Mouse (Mus musculus) intestine, embryonic 14.5 days (tissue): ENCODE results near the gene Mlf2. TPM values are rescaled to one million over a fixed set of nuclear protein-coding genes. Genes with fewer than 3 reads are reported as not detected.

Experiments used
- ATAC-seq: fragments of 200-750 bp; cut with Nextera tagmentation; replicated peaks from 2 replicates; pipeline ENCODE4 v1.8.0; 2017; ENCODE audit warnings: low read depth, moderate number of reproducible peaks, moderate TSS enrichment, moderate library complexity; ENCODE audit not compliant: low FRiP score, low TSS enrichment
- DNase-seq: peaks from one replicate; pipeline ENCODE4 v3.0.0-alpha.2; 2018; ENCODE audit warnings: low spot score
- H3K27ac ChIP-seq: fragments of 300-500 bp; sonication (generic); 2 replicates; pipeline ENCODE4 v1.5.1; 2014; ENCODE audit warnings: low read depth, mild to moderate bottlenecking, control low read depth
- H3K27me3 ChIP-seq: fragments of 300-500 bp; sonication (generic); replicated peaks from 2 replicates; pipeline ENCODE4 v1.6.1; 2014; ENCODE audit warnings: low read length, control low read depth; ENCODE audit not compliant: control insufficient read depth, insufficient read depth
- H3K36me3 ChIP-seq: fragments of 300-500 bp; sonication (generic); 2 replicates; pipeline ENCODE4 v1.6.1; 2014; ENCODE audit warnings: low read length, control low read depth; ENCODE audit not compliant: control insufficient read depth, insufficient read depth
- H3K4me1 ChIP-seq: fragments of 300-500 bp; sonication (generic); replicated peaks from 2 replicates; pipeline ENCODE4 v1.6.1; 2014; ENCODE audit warnings: low read length, control low read depth, mixed read lengths; ENCODE audit not compliant: control insufficient read depth, insufficient read depth
- H3K4me2 ChIP-seq: fragments of 300-500 bp; sonication (generic); 2 replicates; pipeline ENCODE4 v1.6.1; 2014; ENCODE audit warnings: low read length
- H3K4me3 ChIP-seq: fragments of 300-500 bp; sonication (generic); 2 replicates; pipeline ENCODE4 v1.5.1; 2014; ENCODE audit warnings: low read depth, low read length, control low read depth, mixed read lengths
- H3K9ac ChIP-seq: fragments of 300-500 bp; sonication (generic); 2 replicates; pipeline ENCODE4 v1.6.1; 2014; ENCODE audit warnings: mild to moderate bottlenecking, low read length
- H3K9me3 ChIP-seq: fragments of 300-500 bp; sonication (generic); 2 replicates; pipeline ENCODE4 v1.6.1; 2016; ENCODE audit warnings: low read length, control low read depth; ENCODE audit not compliant: control insufficient read depth
- WGBS: fragments of 180-500 bp; shearing (Covaris S2); extraction: QIAGEN DNeasy Blood & Tissue Kit; methylation state at CpG from one replicate; pipeline ENCODE4 v1.1.7; 2014; 5-methylcytosine and 5-hydroxymethylcytosine counted together
- polyA plus RNA-seq: library from polyadenylated mRNA; unstranded; fragments of >200 nt; fragmentation: Nextera tagmentation; extraction: Ambion mirVana; gene quantifications from 2 replicates; pipeline ENCODE4 v1.2.1, GENCODE M21; 2014

The Mlf2 gene
- polyA plus RNA-seq, 1 experiment from 2014 or later, result 357 TPM

GRCm38 (mm10) chr6:124916695-124917517 lies 14.3 kb upstream of the Mlf2 start:
- H3K36me3 ChIP-seq, result peaks cover 27% of the 10 kb centered on the region
- H3K9ac ChIP-seq, result peak overlapping the region; percentile 99
- H3K27me3 ChIP-seq, result no peaks in the 10 kb centered on the region
- peak overlapping the region; percentile 82 for H3K4me2 ChIP-seq
- WGBS, result under 1% methylated on average over 57 of the region's 67 CpGs
- ATAC-seq (peak; percentile 69), DNase-seq (peak; percentile 92)
- H3K9me3 ChIP-seq, result no peaks in the 10 kb centered on the region
- peak overlapping the region; percentile 99 for H3K27ac ChIP-seq
- peaks cover 55% of the 10 kb centered on the region for H3K4me1 ChIP-seq
- peak overlapping the region; percentile 76 for H3K4me3 ChIP-seq

GRCm38 (mm10) chr6:124917518-124918330 lies 13.5 kb upstream of the Mlf2 start:
- peak; percentile 47 for ATAC-seq

GRCm38 (mm10) chr6:124918331-124918690 lies 12.9 kb upstream of the Mlf2 start:
- Histone ChIP-seq H3K27ac (peak overlapping the region; percentile 99), H3K9ac (peak overlapping the region; percentile 99), H3K27me3 (no peaks in the 10 kb centered on the region), H3K36me3 (peaks cover 18% of the 10 kb centered on the region), H3K4me3 (peak overlapping the region; percentile 76), H3K4me1 (peaks cover 56% of the 10 kb centered on the region), H3K9me3 (no peaks in the 10 kb centered on the region), H3K4me2 (peak overlapping the region; percentile 82)
- WGBS, result 8% methylated on average over 7 of the region's 7 CpGs
- ATAC-seq (no peak), DNase-seq (no peak)

More at GRCm38 (mm10) chr6:124917518-124918330, 13.5 kb upstream of the Mlf2 start:
- DNase-seq, result peak; percentile 88
- under 1% methylated on average over 70 of the region's 89 CpGs for WGBS
- H3K36me3 ChIP-seq, result peaks cover 24% of the 10 kb centered on the region
- peak overlapping the region; percentile 82 for H3K4me2 ChIP-seq
- peak overlapping the region; percentile 99 for H3K27ac ChIP-seq
- H3K4me3 ChIP-seq, result peak overlapping the region; percentile 76
- peak overlapping the region; percentile 99 for H3K9ac ChIP-seq
- H3K9me3 ChIP-seq, result no peaks in the 10 kb centered on the region
- no peaks in the 10 kb centered on the region for H3K27me3 ChIP-seq
- H3K4me1 ChIP-seq, result peaks cover 56% of the 10 kb centered on the region

GRCm38 (mm10) chr6:124918890-124919627 lies 12.1 kb upstream of the Mlf2 start:
- Histone ChIP-seq H3K27ac (peak overlapping the region; percentile 99), H3K4me3 (peak overlapping the region; percentile 76), H3K4me2 (peak overlapping the region; percentile 82), H3K27me3 (no peaks in the 10 kb centered on the region), H3K4me1 (peaks cover 54% of the 10 kb centered on the region), H3K9ac (no peak overlapping the region; the same call in 1 of the 2 replicates), H3K9me3 (no peaks in the 10 kb centered on the region), H3K36me3 (peaks cover 10% of the 10 kb centered on the region)
- no peak for ATAC-seq
- DNase-seq, result no peak
- 16% methylated on average over 14 of the region's 14 CpGs for WGBS

- peak; percentile 82 for ATAC-seq
- Histone ChIP-seq H3K4me1 (peaks cover 46% of the 10 kb centered on the region), H3K27me3 (no peaks in the 10 kb centered on the region), H3K4me3 (peak within 1 kb of the TSS; percentile 25), H3K9ac (peak within 1 kb of the TSS; percentile 32; the same call in 1 of the 2 replicates), H3K36me3 (peaks cover 3% of the 10 kb centered on the region), H3K9me3 (no peaks in the 10 kb centered on the region), H3K4me2 (peak within 1 kb of the TSS; percentile 82), H3K27ac (peak within 1 kb of the TSS; percentile 99)
- DNase-seq, result peak; percentile 88
- 0% methylated on average over 13 of the region's 13 CpGs for WGBS
Measured at GRCm38 (mm10) chr6:124919695-124920317, 11.4 kb upstream of the Mlf2 start, which contains the start of gene Ptms. Gene Ptms (minus strand): TSS chr6:124920103.

- H3K27ac ChIP-seq, result peak overlapping the region; percentile 99
- WGBS, result 34% methylated on average over 9 of the region's 9 CpGs
- no peaks in the 10 kb centered on the region for H3K9me3 ChIP-seq
- peak overlapping the region; percentile 32; the same call in 1 of the 2 replicates for H3K9ac ChIP-seq
- ATAC-seq (no peak), DNase-seq (no peak)
- H3K4me1 ChIP-seq, result peaks cover 46% of the 10 kb centered on the region
- no peaks in the 10 kb centered on the region for H3K27me3 ChIP-seq
- peak overlapping the region; percentile 25; the same call in 1 of the 2 replicates for H3K4me3 ChIP-seq
- no peaks in the 10 kb centered on the region for H3K36me3 ChIP-seq
- peak overlapping the region; percentile 82 for H3K4me2 ChIP-seq
Measured at GRCm38 (mm10) chr6:124920318-124921085, 10.7 kb upstream of the Mlf2 start.

GRCm38 (mm10) chr6:124921539-124921938 lies 9.6 kb upstream of the Mlf2 start:
- H3K36me3 ChIP-seq, result no peaks in the 10 kb centered on the region
- ATAC-seq (no peak), DNase-seq (no peak)
- H3K9me3 ChIP-seq, result no peaks in the 10 kb centered on the region
- no peak overlapping the region for H3K9ac ChIP-seq
- peaks cover 46% of the 10 kb centered on the region for H3K4me1 ChIP-seq
- H3K27ac ChIP-seq, result peak overlapping the region; percentile 99
- no peak overlapping the region for H3K4me3 ChIP-seq
- 56% methylated on average over 4 of the region's 4 CpGs for WGBS
- no peaks in the 10 kb centered on the region for H3K27me3 ChIP-seq
- H3K4me2 ChIP-seq, result no peak overlapping the region
